Mouse (Mus musculus) limb, embryonic 15.5 days (tissue): ENCODE measurements around the gene Vps13c. TPM values are rescaled to one million over a fixed set of nuclear protein-coding genes. Genes with fewer than 3 reads are reported as not detected.

Source experiments
- ATAC-seq: fragments of 200-750 bp; cut with Nextera tagmentation; 2 replicates; pipeline ENCODE4 v1.8.0; 2017; ENCODE audit warnings: low read depth, moderate TSS enrichment; ENCODE audit not compliant: insufficient number of reproducible peaks, low FRiP score, low TSS enrichment
- H3K27ac ChIP-seq: fragments of 300-500 bp; sonication (generic); 2 replicates; pipeline ENCODE4 v1.5.1; 2015; ENCODE audit warnings: moderate library complexity, mild to moderate bottlenecking, inconsistent platforms
- H3K27me3 ChIP-seq: fragments of 300-500 bp; sonication (generic); 2 replicates; pipeline ENCODE4 v1.6.1; 2015; ENCODE audit warnings: inconsistent platforms
- H3K36me3 ChIP-seq: fragments of 300-500 bp; sonication (generic); 2 replicates; pipeline ENCODE4 v1.6.1; 2015; ENCODE audit warnings: inconsistent platforms
- H3K4me1 ChIP-seq: fragments of 300-500 bp; sonication (generic); 2 replicates; pipeline ENCODE4 v1.6.1; 2015; ENCODE audit warnings: inconsistent platforms
- H3K4me2 ChIP-seq: fragments of 300-500 bp; sonication (generic); 2 replicates; pipeline ENCODE4 v1.6.1; 2015; ENCODE audit warnings: mild to moderate bottlenecking, inconsistent platforms
- H3K4me3 ChIP-seq: fragments of 300-500 bp; sonication (generic); 2 replicates; pipeline ENCODE4 v1.5.1; 2015; ENCODE audit warnings: mild to moderate bottlenecking, inconsistent platforms
- H3K9ac ChIP-seq: fragments of 300-500 bp; sonication (generic); 2 replicates; pipeline ENCODE4 v1.6.1; 2015; ENCODE audit warnings: inconsistent platforms
- H3K9me3 ChIP-seq: fragments of 300-500 bp; sonication (generic); 2 replicates; pipeline ENCODE4 v1.6.1; 2016; ENCODE audit warnings: inconsistent platforms
- WGBS: fragments of 180-500 bp; shearing (Covaris S2); methylation state at CpG from one replicate; pipeline ENCODE4 v1.1.7; 2015; 5-methylcytosine and 5-hydroxymethylcytosine counted together
- polyA plus RNA-seq: library from polyadenylated mRNA; unstranded; fragments of >200 nt; fragmentation: Nextera tagmentation; extraction: Ambion mirVana; gene quantifications from 2 replicates; pipeline ENCODE4 v1.2.1, GENCODE M21; 2015

The Vps13c gene
- polyA plus RNA-seq, 1 experiment from 2014 or later: 3.6 TPM

- WGBS: 90% methylated on average over 4 of the region's 4 CpGs
- Histone ChIP-seq H3K27ac (no peak overlapping the region), H3K36me3 (peaks cover 33% of the 10 kb centered on the region), H3K9me3 (no peaks in the 10 kb centered on the region), H3K4me3 (no peak overlapping the region), H3K4me2 (no peak overlapping the region), H3K9ac (no peak overlapping the region), H3K4me1 (no peaks in the 10 kb centered on the region), H3K27me3 (no peaks in the 10 kb centered on the region)
- no peak for ATAC-seq
Measured at GRCm38 (mm10) chr9:67886981-67887720, 47.0 kb downstream of the Vps13c start.

GRCm38 (mm10) chr9:67893474-67893873 lies 53.3 kb downstream of the Vps13c start:
- peaks cover 25% of the 10 kb centered on the region for H3K36me3 ChIP-seq
- H3K27ac ChIP-seq: no peak overlapping the region
- no peaks in the 10 kb centered on the region for H3K4me1 ChIP-seq
- H3K4me2 ChIP-seq: no peak overlapping the region
- no peaks in the 10 kb centered on the region for H3K9me3 ChIP-seq
- no peak for ATAC-seq
- no peak overlapping the region for H3K4me3 ChIP-seq
- no peak overlapping the region for H3K9ac ChIP-seq
- H3K27me3 ChIP-seq: no peaks in the 10 kb centered on the region
- WGBS: 88% methylated on average over 1 of the region's 1 CpGs

DNA sequence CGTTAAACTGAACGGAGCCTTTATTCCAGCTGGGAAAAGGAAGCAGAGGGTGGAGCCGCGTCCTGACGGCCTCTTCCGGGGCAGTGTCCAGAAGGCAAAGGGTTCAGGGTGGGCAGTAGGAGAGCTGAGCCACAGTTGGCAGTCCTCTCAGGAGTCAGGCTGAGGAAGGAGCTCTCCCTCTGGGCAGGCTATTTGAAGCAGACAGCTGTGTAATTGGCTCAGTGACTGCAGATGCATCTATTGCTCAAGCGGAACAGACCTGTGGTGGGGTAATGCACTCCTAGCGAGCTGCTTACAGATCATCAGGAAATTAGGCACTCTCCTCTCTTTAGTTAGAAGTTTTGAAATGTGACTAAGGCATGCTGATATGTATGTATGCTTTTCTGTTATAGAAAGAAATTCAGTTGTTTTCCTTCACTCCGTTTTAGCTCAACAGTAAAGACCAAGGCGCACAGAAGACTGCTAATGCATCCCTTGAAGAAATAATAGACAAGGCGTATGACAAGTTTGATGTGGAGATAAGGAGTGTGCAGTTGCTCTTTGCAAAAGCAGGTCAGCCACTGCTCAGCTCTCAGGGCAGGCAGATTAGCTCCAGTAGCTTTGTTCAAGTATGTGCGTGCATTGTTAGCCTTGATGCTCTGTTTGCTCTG lies 56.6 kb downstream of the Vps13c start:
- H3K27me3 ChIP-seq: no peaks in the 10 kb centered on the region
- H3K9ac ChIP-seq: no peak overlapping the region
- no peak overlapping the region for H3K27ac ChIP-seq
- peaks cover 23% of the 10 kb centered on the region for H3K36me3 ChIP-seq
- H3K4me3 ChIP-seq: no peak overlapping the region
- WGBS: 84% methylated on average over 12 of the region's 12 CpGs
- ATAC-seq: no peak
- no peaks in the 10 kb centered on the region for H3K4me1 ChIP-seq
- no peak overlapping the region for H3K4me2 ChIP-seq
- H3K9me3 ChIP-seq: no peaks in the 10 kb centered on the region

- Histone ChIP-seq H3K27ac (no peak overlapping the region), H3K27me3 (no peaks in the 10 kb centered on the region), H3K4me1 (no peaks in the 10 kb centered on the region), H3K9me3 (no peaks in the 10 kb centered on the region), H3K4me2 (no peak overlapping the region), H3K36me3 (peaks cover 16% of the 10 kb centered on the region), H3K9ac (no peak overlapping the region), H3K4me3 (no peak overlapping the region)
- ATAC-seq: no peak
- WGBS: 72% methylated on average over 5 of the region's 5 CpGs
Measured at GRCm38 (mm10) chr9:67900398-67900797, 60.2 kb downstream of the Vps13c start.

GRCm38 (mm10) chr9:67904355-67904754 lies 64.2 kb downstream of the Vps13c start:
- Histone ChIP-seq H3K27ac (no peak overlapping the region), H3K9me3 (no peaks in the 10 kb centered on the region), H3K36me3 (peaks cover 36% of the 10 kb centered on the region; the same call in 1 of the 2 replicates), H3K9ac (no peak overlapping the region), H3K4me3 (no peak overlapping the region), H3K27me3 (no peaks in the 10 kb centered on the region), H3K4me1 (no peaks in the 10 kb centered on the region), H3K4me2 (no peak overlapping the region)
- WGBS: 86% methylated on average over 6 of the region's 6 CpGs
- ATAC-seq: no peak

DNA sequence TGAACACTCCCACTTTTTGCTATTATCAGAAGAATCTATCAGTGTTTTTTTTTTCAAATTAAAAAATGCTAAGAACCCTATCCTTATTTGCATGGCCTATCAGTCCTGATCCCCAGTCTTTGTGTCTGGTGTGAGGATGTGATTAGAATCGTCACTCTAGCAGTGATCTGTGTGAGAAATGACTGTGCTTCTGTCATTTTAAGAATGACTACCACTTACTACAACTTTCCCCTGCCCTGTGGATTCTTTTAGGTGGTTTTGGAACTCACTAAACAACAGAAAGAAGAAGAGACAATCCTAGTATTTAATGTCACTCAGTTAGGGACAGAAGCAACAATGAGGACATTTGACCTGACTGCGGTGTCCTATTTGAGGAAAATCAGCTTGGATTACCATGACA lies 65.3 kb downstream of the Vps13c start:
- no peak overlapping the region for H3K4me2 ChIP-seq
- no peaks in the 10 kb centered on the region for H3K4me1 ChIP-seq
- H3K27ac ChIP-seq: no peak overlapping the region
- no peaks in the 10 kb centered on the region for H3K9me3 ChIP-seq
- peaks cover 47% of the 10 kb centered on the region for H3K36me3 ChIP-seq
- WGBS: 94% methylated on average over 2 of the region's 2 CpGs
- H3K9ac ChIP-seq: no peak overlapping the region
- H3K4me3 ChIP-seq: no peak overlapping the region
- ATAC-seq: no peak
- no peaks in the 10 kb centered on the region for H3K27me3 ChIP-seq

DNA sequence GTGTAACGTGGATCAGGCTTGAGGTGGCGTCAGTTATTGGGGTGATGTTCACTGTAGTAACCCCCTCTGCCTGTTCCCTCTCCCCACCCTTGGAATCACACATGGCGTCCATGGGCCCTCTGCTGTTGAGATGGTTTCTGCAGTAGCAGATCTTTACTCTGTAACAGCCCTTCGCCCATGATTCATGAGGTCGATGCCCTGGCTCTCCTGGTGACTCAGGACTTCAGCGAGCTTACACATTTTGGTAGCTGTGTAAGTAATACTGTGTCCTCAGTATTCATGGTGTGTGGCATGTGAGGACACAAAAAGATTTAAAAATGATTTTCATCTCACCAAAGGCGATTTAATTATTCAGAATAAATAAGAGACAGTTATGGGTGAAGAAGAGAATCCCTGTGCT lies 74.5 kb downstream of the Vps13c start:
- ATAC-seq: no peak
- Histone ChIP-seq H3K27me3 (no peaks in the 10 kb centered on the region), H3K9me3 (no peaks in the 10 kb centered on the region), H3K4me1 (no peaks in the 10 kb centered on the region), H3K9ac (no peak overlapping the region), H3K27ac (no peak overlapping the region), H3K4me2 (no peak overlapping the region), H3K36me3 (peaks cover 22% of the 10 kb centered on the region), H3K4me3 (no peak overlapping the region)
- WGBS: 85% methylated on average over 7 of the region's 7 CpGs

DNA sequence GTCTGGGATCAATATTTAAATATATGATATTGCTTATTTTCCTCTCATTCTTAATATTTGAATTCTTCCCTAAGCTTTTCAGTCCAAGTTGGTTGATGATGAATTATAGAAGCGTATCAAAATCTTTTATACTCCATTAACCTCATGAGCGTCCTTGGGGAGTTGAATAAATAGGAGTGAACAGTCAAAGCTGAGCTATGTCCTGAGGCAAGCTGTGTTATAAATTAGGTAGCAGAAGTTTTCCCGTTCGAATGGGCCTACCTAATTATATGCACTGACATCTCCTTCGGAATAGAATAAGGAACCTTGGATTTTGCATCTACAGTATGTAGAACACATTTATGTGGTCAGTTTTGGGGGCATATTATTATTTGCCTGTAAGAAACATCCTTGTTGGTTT lies 82.2 kb downstream of the Vps13c start:
- no peak overlapping the region for H3K4me3 ChIP-seq
- peaks cover 28% of the 10 kb centered on the region for H3K36me3 ChIP-seq
- H3K27ac ChIP-seq: no peak overlapping the region
- H3K4me2 ChIP-seq: no peak overlapping the region
- no peak overlapping the region for H3K9ac ChIP-seq
- H3K4me1 ChIP-seq: no peaks in the 10 kb centered on the region
- 77% methylated on average over 5 of the region's 5 CpGs for WGBS
- no peaks in the 10 kb centered on the region for H3K27me3 ChIP-seq
- H3K9me3 ChIP-seq: no peaks in the 10 kb centered on the region
- ATAC-seq: no peak

DNA sequence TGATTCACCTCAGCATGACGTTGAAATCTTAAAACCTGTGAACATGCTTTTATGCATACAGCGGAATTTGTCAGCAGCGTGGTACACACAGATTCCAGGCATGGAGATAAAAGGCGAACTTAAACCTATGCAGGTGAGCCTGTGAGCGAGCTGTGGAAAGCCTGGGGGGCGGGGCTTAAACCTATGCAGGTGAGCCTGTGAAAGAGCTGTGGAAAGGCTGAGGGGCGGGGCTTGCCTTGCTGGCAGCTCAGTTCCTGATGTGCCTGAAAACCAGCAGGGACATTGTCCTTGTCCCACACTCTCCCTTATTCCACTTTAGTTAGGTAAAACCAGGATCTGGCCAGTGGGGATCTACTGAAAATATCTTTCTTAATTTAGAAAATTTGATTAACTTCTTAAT lies 90.4 kb downstream of the Vps13c start:
- Histone ChIP-seq H3K27me3 (no peaks in the 10 kb centered on the region), H3K4me2 (no peak overlapping the region), H3K9me3 (no peaks in the 10 kb centered on the region), H3K27ac (no peak overlapping the region), H3K4me3 (no peak overlapping the region), H3K36me3 (peaks cover 38% of the 10 kb centered on the region), H3K9ac (no peak overlapping the region), H3K4me1 (no peaks in the 10 kb centered on the region)
- WGBS: 63% methylated on average over 7 of the region's 7 CpGs
- no peak for ATAC-seq

DNA sequence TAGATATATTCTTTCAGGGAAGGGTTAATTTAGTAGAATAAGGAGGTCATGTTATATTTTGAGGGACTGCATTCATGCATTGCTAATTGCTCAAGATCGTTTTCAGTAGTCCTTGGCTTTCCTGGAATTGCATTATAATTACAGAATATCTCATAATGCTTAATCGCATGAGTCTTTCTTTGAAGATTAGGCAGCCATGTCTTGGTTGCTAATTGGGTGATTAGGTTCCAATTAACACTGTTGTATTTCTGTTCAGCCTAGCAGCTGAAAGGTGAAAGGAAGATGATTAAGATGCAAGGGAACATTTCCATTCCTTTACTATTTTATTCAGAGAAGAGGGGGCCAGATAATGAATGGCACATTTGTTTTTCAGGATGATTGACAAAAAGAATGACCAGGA lies 97.1 kb downstream of the Vps13c start:
- H3K9ac ChIP-seq: no peak overlapping the region
- H3K9me3 ChIP-seq: no peaks in the 10 kb centered on the region
- WGBS: 74% methylated on average over 2 of the region's 2 CpGs
- H3K4me3 ChIP-seq: no peak overlapping the region
- H3K27me3 ChIP-seq: no peaks in the 10 kb centered on the region
- peaks cover 12% of the 10 kb centered on the region for H3K36me3 ChIP-seq
- ATAC-seq: no peak
- no peak overlapping the region for H3K27ac ChIP-seq
- no peak overlapping the region for H3K4me2 ChIP-seq
- no peaks in the 10 kb centered on the region for H3K4me1 ChIP-seq

DNA sequence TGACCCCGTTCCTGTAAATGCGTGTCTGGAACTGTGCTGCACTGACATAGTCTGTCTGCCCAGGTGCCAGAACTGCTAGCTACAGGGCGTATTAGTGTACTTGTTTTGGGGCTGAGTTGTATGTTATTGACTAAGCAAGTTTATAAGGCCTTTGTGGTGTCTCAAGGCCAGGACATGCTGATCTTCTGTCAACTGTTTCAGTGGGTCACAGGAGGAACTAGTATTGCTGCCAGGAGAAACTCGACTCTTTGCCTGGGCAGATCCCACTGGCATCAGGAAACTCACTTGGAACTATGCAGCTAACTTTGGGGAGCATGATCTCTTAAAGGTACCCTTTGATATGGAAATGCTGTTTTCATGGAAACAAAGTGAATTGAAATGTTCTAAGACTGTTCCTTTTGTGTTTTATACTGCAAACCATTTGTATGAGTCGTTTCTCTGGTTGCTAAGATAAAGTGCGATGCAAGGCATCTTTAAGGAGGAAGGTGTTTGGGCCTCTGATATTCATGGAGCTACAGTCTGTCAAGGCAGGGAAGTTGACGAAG lies 115.3 kb downstream of the Vps13c start:
- ATAC-seq: no peak
- H3K9me3 ChIP-seq: no peaks in the 10 kb centered on the region
- no peaks in the 10 kb centered on the region for H3K27me3 ChIP-seq
- no peak overlapping the region for H3K9ac ChIP-seq
- no peaks in the 10 kb centered on the region for H3K4me1 ChIP-seq
- peaks cover 43% of the 10 kb centered on the region for H3K36me3 ChIP-seq
- H3K4me2 ChIP-seq: no peak overlapping the region
- no peak overlapping the region for H3K4me3 ChIP-seq
- no peak overlapping the region for H3K27ac ChIP-seq
- WGBS: 82% methylated on average over 7 of the region's 7 CpGs

GRCm38 (mm10) chr9:67961953-67962352 lies 121.8 kb downstream of the Vps13c start:
- H3K4me1 ChIP-seq: no peaks in the 10 kb centered on the region

More at GRCm38 (mm10) chr9:67961953-67962352, 121.8 kb downstream of the Vps13c start:
- no peak overlapping the region for H3K9ac ChIP-seq
- no peak for ATAC-seq
- H3K9me3 ChIP-seq: no peaks in the 10 kb centered on the region
- WGBS: 93% methylated on average over 5 of the region's 5 CpGs
- H3K27me3 ChIP-seq: no peaks in the 10 kb centered on the region
- H3K36me3 ChIP-seq: peaks cover 25% of the 10 kb centered on the region
- no peak overlapping the region for H3K4me2 ChIP-seq
- H3K27ac ChIP-seq: no peak overlapping the region
- H3K4me3 ChIP-seq: no peak overlapping the region
